Mouse (Mus musculus) heart, postnatal 0 days (tissue): ENCODE data around the gene Ubtd1.

Source experiments
- CTCF ChIP-seq: IDR thresholded peaks from 2 replicates; pipeline ENCODE4 v1.5.1; 2016; ENCODE audit warnings: antibody characterized with exemption, control low read depth, low read depth
- EP300 ChIP-seq: IDR thresholded peaks from 2 replicates; pipeline ENCODE4 v1.6.1; 2016; ENCODE audit warnings: antibody characterized with exemption, low read depth

DNA sequence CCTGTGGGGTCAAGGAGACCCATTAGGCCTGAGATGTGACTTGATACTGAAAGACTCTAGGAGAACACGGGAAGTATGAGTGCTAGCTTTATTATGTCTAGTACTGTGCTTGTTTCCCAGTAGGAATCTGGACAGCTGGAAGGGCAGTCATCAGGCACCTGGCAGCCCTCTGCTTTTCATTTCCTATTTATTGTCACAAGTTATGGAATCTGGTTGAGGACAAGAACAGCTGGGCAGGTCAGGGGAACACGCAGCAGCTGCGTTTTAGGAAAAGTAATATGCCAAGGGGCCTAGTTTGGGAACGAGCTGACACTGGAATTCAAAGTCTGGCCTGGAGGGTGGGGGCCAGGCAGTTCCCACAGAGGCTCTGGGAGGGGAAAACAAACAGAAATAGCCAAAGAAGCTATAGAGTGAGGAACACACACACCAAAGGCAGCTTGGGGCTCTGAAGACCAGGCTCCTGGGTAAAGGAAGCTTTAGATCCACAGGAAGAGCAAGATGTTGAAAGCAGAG is 18.9 kb downstream of the Ubtd1 start:
- TF ChIP-seq EP300 = no peak
- TF ChIP-seq CTCF = no peak
